Mouse (Mus musculus) ovary, adult 10 weeks (tissue): ENCODE results near the gene Vmn2r62. TPM values are rescaled to one million over a fixed set of nuclear protein-coding genes. Genes with fewer than 3 reads are reported as not detected.

Source experiments
- polyA plus RNA-seq: library from polyadenylated mRNA; stranded (reverse); fragments of 350-450 nt; fragmentation: Illumina TruSeq; extraction: RNeasy Lipid Tissue Mini Kit (QIAGEN cat#74804); gene quantifications from one replicate; pipeline ENCODE4 v1.2.3, GENCODE M21; 2014

Gene Vmn2r62
- polyA plus RNA-seq, result not detected

GRCm38 (mm10) chr7:42793425-42793824 lies at the start of gene Vmn2r62:
Gene Vmn2r62, minus strand, starts transcription at chr7:42793525.

GRCm38 (mm10) chr7:42726917-42727316 lies 66.4 kb downstream of the Vmn2r62 start, which contains the start of gene Gm17067:
Gene Gm17067, minus strand, starts transcription at chr7:42727017.

Other genes with a start within 250 kb of the Vmn2r62 start
- gene Gm21028, start 214.9 kb downstream of the Vmn2r62 start, polyA plus RNA-seq, result not detected
- gene Zfp977, start 201.0 kb downstream of the Vmn2r62 start, polyA plus RNA-seq, result 11.1 TPM
- 28.8 TPM for gene Zfp976, start 150.9 kb downstream of the Vmn2r62 start, polyA plus RNA-seq
- 56.1 TPM for gene Zfp975, start 100.8 kb downstream of the Vmn2r62 start, polyA plus RNA-seq
- not detected for gene Gm17067, start 66.5 kb downstream of the Vmn2r62 start, polyA plus RNA-seq
- gene Gm2381, start 73.7 kb upstream of the Vmn2r62 start, polyA plus RNA-seq, result not detected
- gene Vmn2r63, start 140.3 kb upstream of the Vmn2r62 start, polyA plus RNA-seq, result not detected
- gene Gm9268, start 225.2 kb upstream of the Vmn2r62 start, polyA plus RNA-seq, result not detected